ENCODE assay signal across 26 mouse cellular contexts in genomic region chr11:55103229-55103628, GRCm38 (mm10). TPM values are rescaled to one million over a fixed set of nuclear protein-coding genes. Genes with fewer than 3 reads are reported as not detected.
DNase-seq lines count a peak whose midpoint lies in the region; ATAC-seq and TF ChIP-seq lines count a peak whose summit lies in the region.
"Had no signal": no experiment of that assay in that cellular context is flagged by ENCODE, and none has a peak within 500 bp of the region (broad histone marks: within the 10 kb centered on the region; RNA-seq: fewer than 3 reads in every experiment).

No protein-coding gene starts in this region.

- no peak for ATAC-seq in forebrain, embryonic 14.5 days
- no peak for ATAC-seq in forebrain, embryonic 13.5 days
- no peak for ATAC-seq in kidney, embryonic 14.5 days (ENCODE audit: low FRiP score, low TSS enrichment)

- no peak overlapping the region for H3K9ac ChIP-seq in forebrain, embryonic 14.5 days (ENCODE audit: low read length)
- no peak overlapping the region for H3K9ac ChIP-seq in forebrain, embryonic 13.5 days
- H3K9ac ChIP-seq in kidney, embryonic 14.5 days (ENCODE audit: low read depth, low read length): no peak overlapping the region
- H3K9ac ChIP-seq: heart, embryonic 15.5 days; liver, embryonic 13.5 days; lung, embryonic 15.5 days; midbrain, embryonic 12.5 days; neural tube, embryonic 15.5 days had no signal

- no peak overlapping the region for H3K4me2 ChIP-seq in forebrain, embryonic 14.5 days (ENCODE audit: low read length)
- H3K4me2 ChIP-seq in forebrain, embryonic 13.5 days: no peak overlapping the region
- no peak overlapping the region for H3K4me2 ChIP-seq in kidney, embryonic 14.5 days (replicated peaks; ENCODE audit: low read depth, low read length)
- H3K4me2 ChIP-seq: heart, embryonic 15.5 days; liver, embryonic 13.5 days; lung, embryonic 15.5 days; midbrain, embryonic 12.5 days; neural tube, embryonic 15.5 days had no signal

- TF ChIP-seq CTCF in kidney, adult 2 months (conservative IDR thresholded peaks at IDR 0.05; ENCODE audit: insufficient read depth, insufficient read length, low read depth, low read length): no peak

- no peaks in the 10 kb centered on the region for H3K27me3 ChIP-seq in forebrain, embryonic 14.5 days (replicated peaks; ENCODE audit: control insufficient read depth, insufficient read depth, low read length)
- no peaks in the 10 kb centered on the region for H3K27me3 ChIP-seq in forebrain, embryonic 13.5 days
- H3K27me3 ChIP-seq in kidney, adult 2 months (replicated peaks; ENCODE audit: control insufficient read depth, insufficient read depth, low read length): no peaks in the 10 kb centered on the region
- no peaks in the 10 kb centered on the region for H3K27me3 ChIP-seq in kidney, embryonic 14.5 days (ENCODE audit: control insufficient read depth, insufficient read depth, low read length)
- H3K27me3 ChIP-seq: heart, embryonic 15.5 days; liver, embryonic 13.5 days; lung, embryonic 15.5 days; neural tube, embryonic 15.5 days had no signal

- no peaks in the 10 kb centered on the region for H3K36me3 ChIP-seq in forebrain, embryonic 14.5 days (ENCODE audit: control insufficient read depth, insufficient read depth, low read length)
- 0 out of 2 replicates have a peak, but pooled peaks cover 7% of the 10 kb centered on the region for H3K36me3 ChIP-seq in forebrain, embryonic 13.5 days (ENCODE audit: poor library complexity, severe bottlenecking)
- no peaks in the 10 kb centered on the region for H3K36me3 ChIP-seq in kidney, adult 2 months (ENCODE audit: control insufficient read depth, insufficient read depth, low read length)
- H3K36me3 ChIP-seq in kidney, embryonic 14.5 days (ENCODE audit: control insufficient read depth, insufficient read depth, low read length): no peaks in the 10 kb centered on the region
- H3K36me3 ChIP-seq: embryonic facial prominence, embryonic 10.5 days; heart, embryonic 15.5 days; limb, embryonic 10.5 days; liver, embryonic 13.5 days; lung, embryonic 15.5 days; midbrain, embryonic 12.5 days had no signal

- no peak overlapping the region for H3K4me3 ChIP-seq in forebrain, embryonic 14.5 days (ENCODE audit: low read depth, low read length)
- no peak overlapping the region for H3K4me3 ChIP-seq in forebrain, embryonic 13.5 days
- H3K4me3 ChIP-seq in kidney, adult 2 months (ENCODE audit: insufficient read depth, low read depth, low read length): peak overlapping the region; percentile 20; the same call in 1 of the 2 replicates
- H3K4me3 ChIP-seq in kidney, embryonic 14.5 days (ENCODE audit: low read length): no peak overlapping the region
- H3K4me3 ChIP-seq: embryonic facial prominence, embryonic 10.5 days; heart, adult 2 months; heart, embryonic 15.5 days; layer of hippocampus, adult 2 months; limb, embryonic 10.5 days; liver, embryonic 13.5 days; lung, embryonic 15.5 days; midbrain, embryonic 12.5 days; neural tube, embryonic 15.5 days had no signal

- no peak for TF ChIP-seq POLR2A in kidney, adult 2 months (IDR thresholded peaks at IDR 0.05; ENCODE audit: low read depth, low read length)

- peaks cover 3% of the 10 kb centered on the region; the same call in 1 of the 2 replicates for H3K4me1 ChIP-seq in forebrain, embryonic 14.5 days (ENCODE audit: control insufficient read depth, insufficient read depth, low read length)
- peaks cover 12% of the 10 kb centered on the region for H3K4me1 ChIP-seq in forebrain, embryonic 13.5 days
- H3K4me1 ChIP-seq in kidney, adult 2 months (ENCODE audit: control insufficient read depth, insufficient read depth, low read length): peaks cover 17% of the 10 kb centered on the region; the same call in 1 of the 2 replicates
- H3K4me1 ChIP-seq in kidney, embryonic 14.5 days (ENCODE audit: control insufficient read depth, insufficient read depth, low read length): 0 out of 2 replicates have a peak, but pooled peaks cover 4% of the 10 kb centered on the region

- DNase-seq in forebrain, embryonic 14.5 days (ENCODE audit: low spot score): peak; percentile 23
- DNase-seq in kidney, adult 2 months: peak; percentile 92
- DNase-seq in adrenal gland, postnatal 14 days: peak; percentile 71
- DNase-seq in kidney, adult 9 months: peak; percentile 88
- no peak for DNase-seq in testis, postnatal 14 days (ENCODE audit: low spot score)
- no peak for DNase-seq in lung, postnatal 25 days (ENCODE audit: low spot score)
- DNase-seq: cerebellum, adult 8-10 months; gastrocnemius, postnatal 10 days; heart, adult 2 months; heart, postnatal 4 days; liver, embryonic 13.5 days; thymus, postnatal 36 days had no signal

- H3K9me3 ChIP-seq in forebrain, embryonic 14.5 days (replicated peaks; ENCODE audit: control insufficient read depth, low read length): no peaks in the 10 kb centered on the region
- no peaks in the 10 kb centered on the region; the same call in 1 of the 2 replicates for H3K9me3 ChIP-seq in forebrain, embryonic 13.5 days (replicated peaks)
- no peaks in the 10 kb centered on the region for H3K9me3 ChIP-seq in kidney, embryonic 14.5 days (ENCODE audit: control insufficient read depth, low read length)
- H3K9me3 ChIP-seq: embryonic facial prominence, embryonic 10.5 days; heart, embryonic 15.5 days; limb, embryonic 10.5 days; liver, embryonic 13.5 days; lung, embryonic 15.5 days; midbrain, embryonic 12.5 days; neural tube, embryonic 15.5 days had no signal

- no peak overlapping the region for H3K27ac ChIP-seq in forebrain, embryonic 14.5 days (ENCODE audit: low read depth, low read length)
- H3K27ac ChIP-seq in forebrain, embryonic 13.5 days: no peak overlapping the region
- peak overlapping the region; percentile 66 for H3K27ac ChIP-seq in kidney, adult 2 months (ENCODE audit: insufficient read depth, low read depth, low read length)
- no peak overlapping the region for H3K27ac ChIP-seq in kidney, embryonic 14.5 days (ENCODE audit: low read depth, low read length)
- H3K27ac ChIP-seq: embryonic facial prominence, embryonic 10.5 days; heart, adult 2 months; heart, embryonic 15.5 days; layer of hippocampus, adult 2 months; limb, embryonic 10.5 days; liver, embryonic 13.5 days; lung, embryonic 15.5 days; macrophage; midbrain, embryonic 12.5 days; neural tube, embryonic 15.5 days had no signal

- WGBS in forebrain, embryonic 14.5 days: 66% methylated on average over 3 of the region's 3 CpGs
- 80% methylated on average over 3 of the region's 3 CpGs for WGBS in forebrain, embryonic 13.5 days
- WGBS in kidney, adult 2 months: 30% methylated on average over 3 of the region's 3 CpGs
- WGBS in kidney, embryonic 14.5 days: 74% methylated on average over 3 of the region's 3 CpGs

RNA-seq across cellular contexts. Expression of gene Gm2a, which starts 5.3 kb away (rescaled TPM):
- polyA plus RNA-seq in forebrain, embryonic 14.5 days (2014; fragmentation: Nextera tagmentation; extraction: Ambion mirVana): 22.5 and 22.8 TPM in 2 replicates
- 11.5 and 12.5 TPM in 2 replicates for polyA plus RNA-seq in forebrain, embryonic 13.5 days (2015; fragmentation: Nextera tagmentation; extraction: Ambion mirVana)
- polyA plus RNA-seq in kidney, adult 2 months (2012; rRNA removed): 216 TPM in 2 replicates
- 27.3 and 33.6 TPM in 2 replicates for polyA plus RNA-seq in kidney, embryonic 14.5 days (2014; fragmentation: Nextera tagmentation; extraction: Ambion mirVana)
- 104 and 106 TPM in 2 replicates for total RNA-seq in adrenal gland, postnatal 14 days (2021)

RNA-seq across cellular contexts. Expression of gene Ccdc69, which starts 25.3 kb away (rescaled TPM):
- polyA plus RNA-seq in forebrain, embryonic 14.5 days (2014; fragmentation: Nextera tagmentation; extraction: Ambion mirVana): 0.20 and 0.56 TPM in 2 replicates
- 0.23 and 0.43 TPM in 2 replicates for polyA plus RNA-seq in forebrain, embryonic 13.5 days (2015; fragmentation: Nextera tagmentation; extraction: Ambion mirVana)
- polyA plus RNA-seq in kidney, adult 2 months (2012; rRNA removed): 1.6 and 2.0 TPM in 2 replicates
- polyA plus RNA-seq in kidney, embryonic 14.5 days (2014; fragmentation: Nextera tagmentation; extraction: Ambion mirVana): 3.5 and 3.6 TPM in 2 replicates
- 8.3 and 12.2 TPM in 2 replicates for total RNA-seq in adrenal gland, postnatal 14 days (2021)
- polyA plus RNA-seq: midbrain, embryonic 12.5 days had no signal

RNA-seq across cellular contexts. Expression of gene Slc36a3, which starts 48.3 kb away (rescaled TPM):
- polyA plus RNA-seq in forebrain, embryonic 14.5 days (2014; fragmentation: Nextera tagmentation; extraction: Ambion mirVana): not detected in 2 replicates
- not detected in 2 replicates for polyA plus RNA-seq in forebrain, embryonic 13.5 days (2015; fragmentation: Nextera tagmentation; extraction: Ambion mirVana)
- 0.04 and 0.11 TPM in 2 replicates for polyA plus RNA-seq in kidney, adult 2 months (2012; rRNA removed)
- not detected in 2 replicates for polyA plus RNA-seq in kidney, embryonic 14.5 days (2014; fragmentation: Nextera tagmentation; extraction: Ambion mirVana)
- total RNA-seq in adrenal gland, postnatal 14 days (2021): not detected in 2 replicates
- total RNA-seq: adrenal gland, adult 18-20 months; common myeloid progenitor, adult 5-6 weeks; gastrocnemius, postnatal 10 days; heart, adult 2 months; heart, postnatal 4 days; layer of hippocampus, adult 2 months had no signal
- polyA plus RNA-seq: embryonic facial prominence, embryonic 10.5 days; forebrain, embryonic 11.5 days; heart, adult 2 months; heart, embryonic 15.5 days; intestine, embryonic 14.5 days; limb, embryonic 10.5 days; liver, embryonic 13.5 days; lung, embryonic 15.5 days; midbrain, embryonic 12.5 days; neural tube, embryonic 15.5 days had no signal

Comparison
In these comparisons a context has a peak if more than half of its experiments do, and no peak if none do; other contexts are left out.
1. DNase-seq: peak in forebrain, embryonic 14.5 days (single experiment), kidney, adult 2 months (single experiment), adrenal gland, postnatal 14 days (single experiment) and kidney, adult 9 months (single experiment); none in testis, postnatal 14 days (single experiment) and lung, postnatal 25 days (single experiment).